Mouse (Mus musculus): Measurements from ENCODE around the gene Tbc1d9. TPM values are rescaled to one million over a fixed set of nuclear protein-coding genes. Genes with fewer than 3 reads are reported as not detected.

The Tbc1d9 gene
- polyA plus RNA-seq, 1 experiment, result 3.6 TPM

DNA sequence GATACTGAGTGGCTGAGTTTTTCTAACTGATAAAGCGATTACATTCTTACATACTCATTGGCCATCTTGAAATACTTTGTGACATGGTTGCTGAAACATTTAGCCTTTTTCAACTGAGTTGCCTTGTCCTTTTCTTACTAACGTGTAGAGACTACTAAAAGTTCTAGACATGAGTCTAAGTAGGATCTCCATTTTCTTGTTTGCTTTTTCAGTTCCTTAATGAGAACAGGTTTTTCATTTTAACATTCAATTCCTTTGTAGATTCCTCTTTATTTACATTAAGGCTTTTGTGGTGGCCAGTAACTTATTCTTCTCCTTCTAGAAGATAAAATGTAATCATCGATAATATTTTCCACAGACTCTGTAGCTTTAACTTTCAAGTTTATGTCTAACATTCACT, 4.0 kb downstream of the Tbc1d9 start:
- Histone ChIP-seq H3K4me3 (replicated peaks; ENCODE audit: control insufficient read depth, low read depth, low read length) (no peak overlapping the region), H3K27ac (ENCODE audit: control insufficient read depth, insufficient read depth, low read depth, low read length, poor library complexity) (no peak overlapping the region), H3K4me1 (ENCODE audit: control insufficient read depth, insufficient read depth, low read length) (no peaks in the 10 kb centered on the region)
- WGBS, result 62% methylated on average over 3 of the region's 3 CpGs
- TF ChIP-seq CTCF (IDR thresholded peaks at IDR 0.05; ENCODE audit: control insufficient read depth, insufficient read depth, low read length) (no peak), POLR2A (IDR thresholded peaks at IDR 0.05; ENCODE audit: borderline replicate concordance, control insufficient read depth, low read depth, low read length) (no peak)

DNA sequence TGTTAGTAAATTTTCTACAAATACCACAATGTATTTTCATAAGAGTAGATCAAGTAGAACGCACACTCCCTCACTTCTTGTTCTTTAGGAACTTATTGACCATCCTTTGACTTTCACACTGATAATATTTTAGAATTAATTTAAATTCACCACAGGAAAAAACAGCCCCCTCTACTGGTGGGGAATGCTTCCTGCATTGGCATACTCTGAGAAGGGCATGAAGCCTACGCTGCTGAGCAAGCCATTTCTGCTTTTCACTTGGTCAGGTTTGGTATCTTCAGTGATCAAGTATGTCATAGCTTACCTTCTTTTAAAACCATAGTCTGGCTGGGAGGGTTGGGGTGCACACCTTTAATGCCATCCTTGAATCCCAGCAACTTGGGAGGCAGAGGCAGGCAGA, 4.6 kb downstream of the Tbc1d9 start:
- Histone ChIP-seq H3K4me3 (replicated peaks; ENCODE audit: control insufficient read depth, low read depth, low read length) (no peak overlapping the region), H3K4me1 (ENCODE audit: control insufficient read depth, insufficient read depth, low read length) (no peaks in the 10 kb centered on the region), H3K27ac (ENCODE audit: control insufficient read depth, insufficient read depth, low read depth, low read length, poor library complexity) (no peak overlapping the region)
- peak; percentile 36 for TF ChIP-seq CTCF (IDR thresholded peaks at IDR 0.05; ENCODE audit: control insufficient read depth, insufficient read depth, low read length)
- TF ChIP-seq POLR2A (IDR thresholded peaks at IDR 0.05; ENCODE audit: borderline replicate concordance, control insufficient read depth, low read depth, low read length), result no peak
- WGBS, result 69% methylated on average over 2 of the region's 2 CpGs

DNA sequence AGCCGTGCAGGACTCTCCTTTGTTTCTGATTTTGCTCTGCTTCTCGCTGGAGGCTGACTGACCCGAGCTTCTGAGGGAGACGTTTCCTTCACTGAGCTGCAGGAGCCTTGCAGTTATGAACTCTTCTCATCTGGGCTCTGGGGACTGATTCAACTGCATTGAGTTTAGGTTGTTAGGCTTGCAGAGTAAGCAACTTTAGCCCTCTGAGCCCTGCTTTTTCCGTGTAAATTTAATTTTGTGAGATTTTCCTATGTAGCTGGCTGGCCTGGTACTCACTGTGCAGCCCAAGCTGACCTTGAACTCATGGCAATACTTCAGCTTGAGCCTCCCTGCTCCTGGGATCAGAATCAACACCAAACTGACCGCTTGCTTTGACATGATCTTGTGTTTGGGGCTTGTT, 5.7 kb downstream of the Tbc1d9 start:
- Histone ChIP-seq H3K4me3 (replicated peaks; ENCODE audit: control insufficient read depth, low read depth, low read length) (no peak overlapping the region), H3K27ac (ENCODE audit: control insufficient read depth, insufficient read depth, low read depth, low read length, poor library complexity) (no peak overlapping the region), H3K4me1 (ENCODE audit: control insufficient read depth, insufficient read depth, low read length) (no peaks in the 10 kb centered on the region)
- no peak for TF ChIP-seq POLR2A (IDR thresholded peaks at IDR 0.05; ENCODE audit: borderline replicate concordance, control insufficient read depth, low read depth, low read length)
- TF ChIP-seq CTCF (IDR thresholded peaks at IDR 0.05; ENCODE audit: control insufficient read depth, insufficient read depth, low read length), result no peak
- WGBS, result 42% methylated on average over 6 of the region's 6 CpGs

DNA sequence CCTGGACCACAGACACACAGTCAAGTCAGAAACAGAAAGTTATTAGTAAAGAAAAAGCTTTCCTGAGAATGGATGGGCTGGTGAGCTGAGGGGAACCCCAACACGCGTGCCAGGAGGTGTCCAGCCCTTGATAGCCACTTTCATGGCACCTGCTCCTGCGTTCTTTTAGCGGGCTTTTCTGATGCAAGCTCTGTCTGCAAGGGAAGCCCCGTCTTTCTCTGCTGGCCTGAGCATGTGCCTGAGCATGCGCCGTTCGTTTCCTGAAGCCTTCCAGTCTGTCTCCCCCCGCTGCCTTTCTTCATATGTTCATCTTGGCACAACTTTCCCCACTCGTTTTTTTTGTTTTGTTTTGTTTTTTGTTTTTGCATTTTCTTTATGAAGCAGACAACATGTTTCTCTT, 10.5 kb downstream of the Tbc1d9 start:
- no peaks in the 10 kb centered on the region for H3K4me1 ChIP-seq (ENCODE audit: control insufficient read depth, insufficient read depth, low read length)
- H3K4me3 ChIP-seq (replicated peaks; ENCODE audit: control insufficient read depth, low read depth, low read length), result no peak overlapping the region
- WGBS, result 68% methylated on average over 10 of the region's 10 CpGs
- TF ChIP-seq POLR2A (IDR thresholded peaks at IDR 0.05; ENCODE audit: borderline replicate concordance, control insufficient read depth, low read depth, low read length) (no peak), CTCF (IDR thresholded peaks at IDR 0.05; ENCODE audit: control insufficient read depth, insufficient read depth, low read length) (no peak)
- no peak overlapping the region for H3K27ac ChIP-seq (ENCODE audit: control insufficient read depth, insufficient read depth, low read depth, low read length, poor library complexity)

DNA sequence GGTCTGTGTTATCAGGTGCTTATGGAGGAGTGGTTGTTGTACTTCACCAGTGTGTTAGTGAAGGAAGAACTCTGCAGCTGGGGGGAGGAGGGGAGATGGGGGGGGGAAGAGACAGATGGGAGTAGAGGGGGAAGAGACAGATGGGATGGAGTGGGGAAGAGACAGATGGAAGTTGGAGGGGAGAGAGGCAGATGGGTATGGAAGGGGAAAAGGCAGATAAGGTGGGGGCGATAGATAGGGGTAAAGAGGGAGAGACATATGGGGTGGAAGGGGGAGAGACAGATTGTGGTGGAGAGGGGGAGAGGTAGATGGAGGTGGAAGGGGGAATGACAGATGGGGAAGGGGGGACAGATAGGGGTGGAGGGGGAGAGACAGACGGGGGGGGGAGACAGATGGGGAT, 11.6 kb downstream of the Tbc1d9 start:
- no peaks in the 10 kb centered on the region for H3K4me1 ChIP-seq (ENCODE audit: control insufficient read depth, insufficient read depth, low read length)
- H3K27ac ChIP-seq (ENCODE audit: control insufficient read depth, insufficient read depth, low read depth, low read length, poor library complexity), result no peak overlapping the region
- H3K4me3 ChIP-seq (replicated peaks; ENCODE audit: control insufficient read depth, low read depth, low read length), result no peak overlapping the region
- 76% methylated on average over 2 of the region's 2 CpGs for WGBS
- TF ChIP-seq POLR2A (IDR thresholded peaks at IDR 0.05; ENCODE audit: borderline replicate concordance, control insufficient read depth, low read depth, low read length) (no peak), CTCF (IDR thresholded peaks at IDR 0.05; ENCODE audit: control insufficient read depth, insufficient read depth, low read length) (no peak)

DNA sequence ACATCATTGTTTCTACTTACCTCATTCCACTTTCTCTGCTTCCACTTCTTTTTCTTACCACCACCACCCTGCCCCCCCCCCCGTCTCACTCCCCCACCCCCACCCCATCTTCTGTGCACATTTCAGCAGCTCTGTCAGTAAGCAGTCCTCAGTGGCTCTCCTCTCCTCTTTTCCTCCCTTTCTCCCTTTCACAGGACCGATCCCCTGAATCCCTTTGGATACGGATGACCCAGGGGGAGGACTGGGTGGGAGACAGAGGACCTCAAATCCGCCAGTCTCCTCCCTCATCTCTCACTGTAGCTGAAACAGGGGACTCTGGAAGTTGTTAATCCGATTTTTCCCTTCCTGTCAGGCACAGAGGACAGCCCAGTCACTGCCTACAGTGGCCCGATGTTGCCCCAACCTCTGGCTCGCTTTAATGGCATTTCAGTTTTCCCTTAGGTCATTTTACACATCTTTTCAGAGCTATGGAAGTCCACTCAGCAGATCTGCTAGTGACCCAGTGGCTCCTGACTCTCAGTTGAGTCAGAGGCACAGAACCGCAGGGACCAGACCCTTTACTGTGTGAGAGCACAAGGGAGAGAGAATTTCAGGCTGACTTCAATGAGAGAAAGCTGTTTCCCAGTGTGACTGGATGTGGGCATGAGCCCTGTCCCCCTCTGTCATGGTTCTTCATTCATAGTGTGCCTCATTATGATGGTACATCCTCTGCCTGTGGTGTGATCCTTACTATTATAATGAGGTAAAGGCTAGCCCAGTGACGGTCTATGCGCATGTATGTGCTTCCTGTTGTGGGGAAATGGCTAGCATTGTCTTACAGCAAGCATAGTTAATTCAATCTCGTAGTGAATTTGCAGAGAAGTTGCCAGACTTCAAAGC, 12.4 kb downstream of the Tbc1d9 start:
- TF ChIP-seq POLR2A (IDR thresholded peaks at IDR 0.05; ENCODE audit: borderline replicate concordance, control insufficient read depth, low read depth, low read length) (no peak), CTCF (IDR thresholded peaks at IDR 0.05; ENCODE audit: control insufficient read depth, insufficient read depth, low read length) (no peak)
- no peaks in the 10 kb centered on the region for H3K4me1 ChIP-seq (ENCODE audit: control insufficient read depth, insufficient read depth, low read length)
- WGBS, result 55% methylated on average over 11 of the region's 11 CpGs
- no peak overlapping the region for H3K27ac ChIP-seq (ENCODE audit: control insufficient read depth, insufficient read depth, low read depth, low read length, poor library complexity)
- no peak overlapping the region for H3K4me3 ChIP-seq (replicated peaks; ENCODE audit: control insufficient read depth, low read depth, low read length)

DNA sequence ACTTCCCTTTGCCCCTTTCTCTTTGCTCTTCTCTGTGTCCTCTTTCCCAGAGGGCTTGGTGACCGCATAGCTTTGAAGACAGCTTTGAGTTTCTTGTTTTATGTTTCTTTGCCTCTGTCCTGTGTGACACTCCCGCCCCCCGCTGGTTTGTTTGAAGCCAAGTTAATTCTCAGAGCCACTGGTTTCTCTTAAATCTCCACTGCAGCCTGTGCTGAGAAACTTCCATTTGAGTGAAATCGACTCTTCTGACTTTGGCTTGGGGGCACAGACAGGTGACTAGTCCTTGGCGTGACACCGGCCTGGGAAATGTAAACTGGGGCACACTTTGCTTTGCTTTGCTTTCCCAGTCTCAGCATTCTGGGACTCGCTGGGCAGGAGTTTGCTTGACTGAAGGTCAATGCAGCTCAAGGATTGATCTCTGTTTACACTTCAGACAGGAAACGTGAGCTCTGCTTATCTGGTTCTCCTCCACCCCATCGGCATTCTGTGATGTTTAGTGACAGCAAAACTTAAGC, 13.1 kb downstream of the Tbc1d9 start:
- H3K27ac ChIP-seq (ENCODE audit: control insufficient read depth, insufficient read depth, low read depth, low read length, poor library complexity), result no peak overlapping the region
- 23% methylated on average over 9 of the region's 9 CpGs for WGBS
- no peaks in the 10 kb centered on the region for H3K4me1 ChIP-seq (ENCODE audit: control insufficient read depth, insufficient read depth, low read length)
- no peak for TF ChIP-seq POLR2A (IDR thresholded peaks at IDR 0.05; ENCODE audit: borderline replicate concordance, control insufficient read depth, low read depth, low read length)
- peak; percentile 34; the same call in 1 of the 2 replicates for TF ChIP-seq CTCF (IDR thresholded peaks at IDR 0.05; ENCODE audit: control insufficient read depth, insufficient read depth, low read length)
- H3K4me3 ChIP-seq (replicated peaks; ENCODE audit: control insufficient read depth, low read depth, low read length), result no peak overlapping the region

DNA sequence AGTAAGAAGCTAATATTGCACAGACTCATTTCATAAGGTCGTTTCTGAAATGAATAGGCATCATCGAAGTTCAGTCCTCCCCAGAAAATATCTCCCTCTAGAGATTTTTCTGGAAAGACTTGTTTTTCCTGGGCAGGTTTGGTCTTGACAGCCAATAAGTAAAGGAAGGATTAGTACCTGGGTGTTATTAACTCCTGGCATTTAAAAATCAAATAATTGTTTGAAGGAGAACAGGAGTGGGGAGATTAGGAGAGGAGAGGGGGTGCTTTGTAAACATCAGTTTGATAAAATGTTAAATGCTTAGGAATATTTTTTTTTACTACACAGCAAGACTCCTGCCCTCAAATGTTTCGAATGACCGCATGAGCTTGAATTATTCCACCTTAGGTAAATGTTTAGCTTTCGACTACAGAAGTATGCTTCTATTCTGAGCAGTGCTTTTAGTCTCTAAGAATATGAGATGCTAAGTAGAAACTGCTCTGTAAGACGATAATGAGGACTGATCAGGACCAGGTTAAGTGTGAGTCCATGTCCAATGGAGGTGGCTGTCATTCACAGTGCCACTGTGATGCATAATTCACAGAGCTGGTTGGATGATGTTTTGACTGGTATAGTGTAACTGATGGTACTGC, 16.8 kb downstream of the Tbc1d9 start:
- Histone ChIP-seq H3K4me3 (replicated peaks; ENCODE audit: control insufficient read depth, low read depth, low read length) (no peak overlapping the region), H3K4me1 (ENCODE audit: control insufficient read depth, insufficient read depth, low read length) (no peaks in the 10 kb centered on the region), H3K27ac (ENCODE audit: control insufficient read depth, insufficient read depth, low read depth, low read length, poor library complexity) (no peak overlapping the region)
- WGBS, result 79% methylated on average over 6 of the region's 6 CpGs
- no peak for TF ChIP-seq CTCF (IDR thresholded peaks at IDR 0.05; ENCODE audit: control insufficient read depth, insufficient read depth, low read length)
- TF ChIP-seq POLR2A (IDR thresholded peaks at IDR 0.05; ENCODE audit: borderline replicate concordance, control insufficient read depth, low read depth, low read length), result no peak

Data from bone marrow, adult 2 months (tissue).